Mouse (Mus musculus) layer of hippocampus, postnatal 14 days (tissue): ENCODE data around the gene Slc1a6. TPM values are rescaled to one million over a fixed set of nuclear protein-coding genes. Genes with fewer than 3 reads are reported as not detected.
"Not testable (repeated sequence)": the region's sequence is repeated elsewhere in the genome, so short reads cannot be mapped to it uniquely, and the experiment has no call there.

ENCODE experiments used
- DNase-seq, 2 experiments: peaks; one replicate each; pipeline ENCODE4 v3.0.0; 2021 to 2022; ENCODE audit warnings: low spot score in 2 of 2, mixed read lengths in 1 of 2
- long read RNA-seq, 2 experiments: library from polyadenylated mRNA; stranded (forward); transcript quantifications; one replicate each; pipeline ENCODE4 v2.0.0; 2021
- total RNA-seq, 2 experiments: library from RNA; stranded (reverse); gene quantifications; 2 replicates each; pipeline ENCODE4 v1.2.3; 2021

Slc1a6 gene
- total RNA-seq: 10 to 100 TPM; 13.2 to 15.5 TPM
- long read RNA-seq, experiment 1, partial matches to known transcripts: 2 of 3 reads
- long read RNA-seq, experiment 1, other reads (novel, unspliced or antisense): 0 of 3 reads
- long read RNA-seq, experiment 2, partial matches to known transcripts: 2 of 4 reads
- long read RNA-seq, experiment 2, other reads (novel, unspliced or antisense): 1 of 4 reads

DNA sequence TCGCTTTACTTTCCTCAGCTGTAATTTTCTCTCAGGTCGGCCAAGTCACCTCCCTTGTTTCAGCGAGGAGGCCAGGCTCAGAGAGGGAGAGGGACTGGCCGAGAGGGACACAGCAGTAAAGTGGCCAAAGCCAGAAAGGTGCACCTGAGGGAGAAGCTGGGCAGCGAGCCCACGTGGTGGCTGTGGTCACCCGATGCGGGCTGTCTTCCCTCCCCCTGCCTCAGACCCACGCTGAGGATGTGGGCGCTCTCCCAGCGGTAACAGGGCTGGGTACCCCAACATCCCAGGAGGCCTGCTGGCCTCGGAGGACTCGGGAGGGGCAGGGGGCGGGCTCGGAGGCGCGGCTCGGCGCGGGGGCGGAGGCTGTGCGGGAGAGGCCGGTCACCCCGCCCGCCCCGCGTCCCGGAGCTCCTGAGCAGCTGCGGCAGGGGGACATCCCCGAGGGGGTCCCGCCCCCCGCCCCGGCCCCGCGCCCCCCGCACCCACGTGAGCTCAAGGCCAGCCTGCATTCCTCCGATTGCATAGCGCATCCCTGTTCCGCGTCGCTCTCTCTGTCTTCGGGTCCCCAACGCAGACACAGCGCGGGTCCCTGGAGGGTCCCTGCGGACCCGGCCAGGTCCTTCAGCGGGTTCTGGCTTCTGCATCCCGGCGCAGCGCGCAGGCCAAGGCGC lies at the start of gene Slc1a6:
Gene Slc1a6 (plus strand): TSS at position 516 of the 671 bp plus-strand sequence.
- DNase-seq: no peak

DNA sequence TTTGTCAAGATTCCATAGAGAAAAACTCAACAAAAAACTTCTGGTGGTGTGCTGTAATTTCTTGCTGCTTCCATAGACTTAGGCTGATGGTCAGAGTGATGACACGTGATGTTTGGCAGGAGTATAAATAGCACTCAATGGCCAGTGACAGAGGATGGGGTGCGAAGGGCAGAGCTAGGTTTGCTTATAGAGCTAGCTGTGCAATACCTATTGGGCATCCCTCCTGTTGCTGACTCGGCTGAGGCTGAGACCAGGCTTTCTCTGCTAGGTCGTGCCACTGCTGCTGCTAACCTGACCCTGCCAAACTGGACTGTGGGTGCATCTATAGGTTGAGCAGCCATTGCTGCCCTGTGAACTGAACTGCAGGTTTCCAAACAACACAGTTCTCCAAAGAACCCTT lies 40.5 kb upstream of the Slc1a6 start:
- no peak for DNase-seq

DNA sequence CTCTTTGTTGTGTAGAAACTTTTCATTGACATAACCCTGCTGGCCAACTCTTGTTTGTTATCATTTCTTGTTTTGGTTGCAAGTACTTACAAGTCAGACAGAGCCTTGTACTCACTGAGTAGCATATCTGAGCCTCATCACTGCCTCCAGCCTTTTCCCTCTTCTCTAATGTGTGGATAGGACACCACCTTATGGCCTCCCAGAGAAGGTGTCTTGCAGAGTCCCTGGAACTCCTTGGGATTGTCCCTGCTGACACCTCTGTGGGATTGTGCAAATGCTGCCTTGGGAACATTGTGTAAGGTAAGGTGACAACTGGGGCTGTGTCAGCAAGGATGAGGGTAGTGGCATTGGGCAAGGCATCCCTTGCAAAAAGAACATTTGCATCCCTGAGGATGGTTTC lies 36.6 kb upstream of the Slc1a6 start:
- no peak for DNase-seq

DNA sequence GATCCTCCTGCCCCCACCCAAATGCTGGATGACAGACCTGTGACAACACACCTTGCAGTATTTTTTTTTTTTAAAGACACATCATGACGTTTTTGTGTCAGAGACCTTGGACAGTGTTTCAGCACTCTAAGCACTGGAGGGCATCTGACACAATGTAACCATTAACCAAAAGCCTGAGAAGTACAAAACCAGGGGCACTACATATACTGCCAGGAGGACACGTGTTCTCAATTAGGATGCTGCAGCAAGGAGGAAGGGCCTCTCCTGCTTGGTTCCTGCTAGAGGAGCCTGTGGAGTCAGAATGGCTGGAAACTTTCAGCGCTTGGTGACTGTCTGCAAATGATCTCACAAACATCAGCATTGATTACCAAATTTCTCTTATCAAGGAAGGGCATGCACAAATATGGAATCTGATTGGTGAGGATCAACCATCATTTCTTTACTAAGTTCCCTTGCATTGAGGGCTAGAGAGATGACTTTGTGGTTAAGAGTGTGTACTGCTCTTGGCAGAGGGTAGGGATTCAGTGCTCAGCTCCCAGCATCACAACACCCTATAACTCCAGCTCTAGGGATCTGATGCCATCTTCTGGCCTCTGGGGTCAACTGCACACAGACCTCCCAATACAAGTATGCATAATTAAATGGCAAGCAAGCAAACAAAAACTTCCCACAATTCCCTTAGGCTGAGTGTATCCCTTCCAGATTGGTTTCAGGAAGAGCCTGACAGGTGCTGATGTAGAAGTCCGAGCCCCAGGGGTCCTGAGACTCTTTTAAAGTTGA lies 34.7 kb upstream of the Slc1a6 start:
- DNase-seq: no peak

DNA sequence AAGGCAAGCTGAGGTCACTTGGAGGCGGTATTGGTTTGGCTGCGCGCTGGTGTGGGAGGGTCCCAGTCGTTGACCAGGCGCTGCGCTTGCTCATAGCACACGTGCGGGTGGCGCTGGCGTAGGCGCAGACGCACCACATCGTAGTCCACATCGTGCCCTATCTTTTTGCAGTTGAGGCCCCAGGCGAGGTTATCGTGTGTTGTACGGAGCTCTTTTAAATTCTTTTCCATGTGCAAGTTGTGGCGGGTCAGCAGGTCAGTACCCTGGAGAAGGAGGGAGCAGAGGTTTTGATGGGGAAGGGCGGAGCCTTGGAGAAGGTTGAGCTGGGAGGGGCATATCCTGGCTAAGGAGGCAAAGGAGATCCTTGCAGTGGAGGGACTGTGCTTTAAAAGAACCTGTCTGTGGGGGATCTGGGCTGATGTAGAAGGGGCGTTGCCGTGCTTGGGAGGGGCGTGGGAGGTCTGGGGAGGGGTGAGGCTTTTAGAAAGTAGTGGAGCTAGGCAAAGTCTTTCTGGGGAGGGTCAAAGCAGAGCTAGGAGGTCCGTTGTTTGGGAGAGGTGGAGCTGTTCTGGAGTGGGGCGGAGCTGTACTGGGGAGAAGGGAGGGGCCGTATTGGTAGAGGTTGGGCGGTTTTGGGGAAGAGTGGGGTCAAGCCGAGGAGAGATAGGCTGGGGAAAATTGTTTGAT lies 33.1 kb upstream of the Slc1a6 start:
- DNase-seq: no peak

DNA sequence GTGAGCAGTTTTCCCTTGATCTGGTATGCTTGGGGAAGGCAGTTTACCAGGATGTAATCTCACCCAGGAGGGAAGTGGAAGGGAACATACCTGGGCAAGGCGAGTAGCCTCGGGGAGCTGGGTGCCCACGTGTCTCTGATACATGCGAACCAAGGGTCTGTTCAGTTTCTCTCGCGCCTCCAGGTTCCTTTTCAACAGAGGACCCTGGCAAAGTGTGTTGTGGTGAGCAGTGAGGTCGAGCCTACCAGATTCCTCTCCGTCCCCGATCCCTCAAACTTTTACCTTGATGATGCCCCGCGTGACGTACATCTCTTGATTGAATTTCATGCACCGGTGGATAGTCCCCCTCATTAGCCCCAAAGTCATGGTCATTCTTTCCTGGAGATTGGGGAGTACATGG lies 32.1 kb upstream of the Slc1a6 start:
- DNase-seq: no peak

DNA sequence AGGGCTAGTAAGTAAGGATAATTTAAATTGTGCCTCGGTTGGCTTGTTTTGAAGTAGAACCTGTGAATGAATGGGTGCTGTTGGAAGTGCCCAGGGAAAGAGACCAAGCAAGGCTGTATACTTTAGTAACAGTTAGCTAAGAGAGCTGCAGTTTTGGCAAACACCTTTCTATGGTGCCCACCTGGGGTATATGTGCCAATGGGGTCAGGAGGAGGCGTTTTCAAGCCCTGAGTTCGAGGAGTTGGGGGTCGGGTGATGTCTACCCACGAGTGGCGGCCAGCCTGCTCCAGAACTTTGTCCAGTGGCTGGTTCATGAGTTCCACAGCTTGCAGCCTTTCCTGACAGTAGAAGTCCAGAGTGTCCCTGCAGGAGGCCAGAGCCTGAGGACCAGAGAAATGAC lies 31.4 kb upstream of the Slc1a6 start:
- no peak for DNase-seq

DNA sequence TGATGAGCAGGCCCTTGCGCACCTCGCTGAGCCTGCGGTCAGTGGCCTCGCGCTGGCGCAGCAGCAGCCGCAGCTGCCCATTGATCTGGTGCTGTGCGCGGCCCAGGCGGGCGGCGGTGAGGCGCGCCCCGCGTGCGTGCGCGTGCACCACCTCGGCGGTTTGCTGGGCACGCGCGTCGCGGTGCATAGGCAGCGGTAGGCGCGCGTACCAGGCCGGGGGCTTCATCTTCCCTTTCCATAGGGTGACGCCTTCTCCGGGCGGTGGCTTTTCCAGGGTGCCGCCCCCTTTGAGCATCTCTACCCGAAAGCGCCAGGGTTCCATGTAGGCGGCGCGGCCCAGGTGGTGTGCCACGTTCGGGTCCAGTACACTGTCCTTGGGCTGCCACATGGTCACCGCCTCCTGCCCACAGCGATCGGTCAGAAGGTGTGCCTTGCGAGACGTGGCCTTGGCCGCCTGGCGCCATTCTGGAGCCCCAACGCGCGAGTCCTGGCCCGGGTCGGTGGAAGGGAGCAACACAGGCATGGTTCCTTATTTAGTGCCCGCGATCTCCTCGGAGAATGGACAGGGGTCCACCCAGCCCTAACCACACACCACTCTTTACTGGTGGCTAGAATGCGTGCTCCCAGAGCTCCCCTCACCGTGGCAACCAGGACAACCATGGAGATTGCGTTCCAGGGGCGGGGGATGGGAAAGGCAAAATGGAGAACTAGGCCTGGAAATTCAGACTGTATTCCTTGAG lies 27.7 kb upstream of the Slc1a6 start, which contains the start of gene Ccdc105:
Gene Ccdc105 (minus strand): TSS at position 614 of the 740 bp plus-strand sequence.
- DNase-seq: peak; percentile 74 to 76

DNA sequence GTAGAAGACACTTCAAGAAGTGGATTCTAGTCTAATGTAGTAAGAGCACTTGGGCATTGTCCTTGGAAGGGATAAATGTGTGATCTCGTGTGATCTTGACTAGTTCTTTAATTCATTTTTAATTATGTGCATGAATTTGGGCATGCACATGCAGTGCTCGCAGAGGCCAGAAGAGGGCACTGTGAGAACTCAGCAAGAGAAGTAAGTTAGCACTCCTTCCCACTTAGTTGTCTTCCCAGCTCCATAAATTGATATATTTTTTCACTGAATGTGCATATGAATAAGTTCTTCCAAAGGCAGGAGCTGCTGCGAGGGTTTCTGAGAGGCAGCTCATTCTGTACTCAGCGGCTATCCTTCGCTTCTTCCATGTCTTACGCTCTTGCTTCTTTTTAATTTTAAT lies 24.3 kb upstream of the Slc1a6 start:
- DNase-seq: peak; percentile 83 to 87

DNA sequence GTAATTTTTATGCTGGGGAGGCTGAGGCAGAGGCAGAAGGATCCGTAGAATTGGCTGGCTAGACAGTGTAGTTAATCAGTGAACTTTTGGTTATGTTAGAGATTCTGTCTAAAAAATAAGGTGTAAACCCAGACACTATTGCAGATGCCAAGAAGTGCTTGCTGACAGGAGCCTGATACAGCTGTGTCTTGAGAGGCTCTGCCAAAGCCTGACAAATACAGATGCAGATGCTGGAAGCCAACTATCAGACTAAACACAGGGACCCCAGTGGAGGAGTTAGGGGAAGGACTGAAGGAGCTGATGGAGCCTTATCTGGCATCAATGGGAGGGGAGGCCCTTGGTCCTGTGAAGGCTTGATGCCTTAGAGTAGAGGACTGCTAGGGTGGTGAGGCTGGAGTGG lies 14.7 kb upstream of the Slc1a6 start:
- DNase-seq: no peak

DNA sequence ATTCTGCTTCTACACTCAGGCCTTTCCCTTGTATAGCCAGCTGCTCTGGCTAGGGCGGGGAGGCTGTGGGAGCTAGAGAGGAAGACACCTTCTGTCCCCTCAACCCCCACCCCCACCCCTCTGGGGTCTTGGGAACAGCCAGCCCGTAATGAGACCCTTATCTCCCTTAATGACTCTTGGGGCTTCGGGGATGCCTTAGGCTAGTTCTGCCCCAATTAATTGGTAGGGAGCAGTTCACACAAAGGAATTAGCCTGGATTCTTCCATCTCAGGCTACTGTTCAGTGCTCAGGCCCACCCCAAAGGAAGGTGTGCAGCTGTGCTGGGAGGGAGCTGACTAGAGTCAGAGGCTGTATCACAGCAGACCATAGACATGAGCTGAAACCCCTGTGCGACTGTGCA lies 4.5 kb upstream of the Slc1a6 start:
- no peak for DNase-seq

DNA sequence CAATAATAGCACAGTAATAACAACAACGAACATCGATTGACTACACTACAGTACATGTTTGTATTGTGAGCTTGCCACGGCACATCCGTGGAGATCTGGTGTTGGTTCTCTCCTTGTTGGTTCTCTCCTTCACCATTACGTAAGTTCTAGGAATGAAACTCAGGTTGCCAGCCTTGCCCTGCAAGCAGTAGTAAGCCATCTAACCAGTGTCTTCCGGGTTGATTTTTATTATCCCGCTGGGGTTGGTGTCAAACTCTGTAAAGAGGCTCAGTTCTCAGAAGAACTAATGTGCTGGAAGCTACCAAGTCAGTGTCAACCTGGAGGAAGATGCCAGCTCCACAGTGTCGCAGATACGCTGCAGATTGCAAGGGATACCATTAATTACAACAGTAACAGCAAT lies 769 bp upstream of the Slc1a6 start:
- DNase-seq: no peak

DNA sequence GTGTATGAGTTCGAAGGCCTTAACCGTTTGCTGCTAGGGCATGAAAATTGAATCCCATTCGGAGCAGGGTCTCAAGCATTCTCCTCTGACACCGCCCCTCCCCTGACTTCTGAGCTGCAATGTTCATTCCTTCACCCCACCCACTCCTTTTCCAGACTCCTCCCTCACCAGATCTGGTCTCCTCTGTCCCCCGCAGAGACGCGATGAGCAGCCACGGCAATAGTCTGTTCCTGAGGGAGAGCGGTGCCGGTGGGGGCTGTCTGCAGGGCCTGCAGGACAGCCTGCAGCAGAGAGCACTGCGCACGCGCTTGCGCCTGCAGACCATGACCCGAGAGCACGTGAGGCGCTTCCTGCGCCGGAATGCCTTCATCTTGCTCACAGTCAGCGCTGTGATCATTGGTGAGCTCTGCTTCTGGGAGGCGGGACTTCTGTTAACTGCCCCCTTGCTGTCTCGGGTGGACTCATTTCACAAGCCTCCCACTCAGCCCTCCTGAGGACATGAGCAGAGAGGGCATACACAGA lies 7.3 kb downstream of the Slc1a6 start:
- DNase-seq: peak; percentile 82 to 90

DNA sequence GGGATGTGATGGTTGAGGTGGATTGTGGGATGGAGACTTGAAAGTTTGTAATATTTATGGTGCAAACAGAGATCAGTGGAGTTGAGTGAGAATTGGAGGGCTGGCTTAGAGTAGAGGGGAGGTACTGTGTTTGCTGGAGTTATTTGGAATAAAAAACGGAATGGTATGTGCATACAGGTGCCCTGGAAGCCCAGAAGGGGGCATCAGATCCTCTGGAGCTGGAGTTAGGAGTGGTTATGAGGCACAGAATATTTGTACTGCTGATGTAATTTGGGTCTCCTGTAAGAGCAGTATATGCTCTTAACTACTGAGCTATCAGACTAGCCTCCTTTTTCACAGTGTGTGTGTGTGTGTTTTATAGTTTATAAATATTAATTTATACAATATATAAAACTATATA lies 10.3 kb downstream of the Slc1a6 start:
- no peak for DNase-seq

DNA sequence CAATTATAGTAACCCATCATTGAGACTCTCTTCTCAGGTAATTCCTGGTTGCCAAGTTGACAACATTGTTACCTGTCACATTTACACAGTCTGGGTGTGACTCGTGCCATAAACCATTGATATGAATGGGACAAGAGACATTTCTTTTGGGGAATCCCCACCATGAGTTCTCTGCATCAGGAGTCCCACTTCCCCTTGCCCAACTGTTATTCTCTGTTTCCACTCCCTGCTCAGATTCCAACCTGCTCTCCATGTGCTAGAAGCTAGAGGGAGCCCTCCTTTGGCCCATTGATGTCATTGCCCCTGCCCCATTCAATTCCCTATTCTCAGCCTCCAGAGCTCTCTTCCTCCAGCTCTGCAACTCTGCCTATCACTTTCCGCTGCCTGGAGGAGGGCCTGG lies 21.2 kb downstream of the Slc1a6 start:
- DNase-seq: no peak

DNA sequence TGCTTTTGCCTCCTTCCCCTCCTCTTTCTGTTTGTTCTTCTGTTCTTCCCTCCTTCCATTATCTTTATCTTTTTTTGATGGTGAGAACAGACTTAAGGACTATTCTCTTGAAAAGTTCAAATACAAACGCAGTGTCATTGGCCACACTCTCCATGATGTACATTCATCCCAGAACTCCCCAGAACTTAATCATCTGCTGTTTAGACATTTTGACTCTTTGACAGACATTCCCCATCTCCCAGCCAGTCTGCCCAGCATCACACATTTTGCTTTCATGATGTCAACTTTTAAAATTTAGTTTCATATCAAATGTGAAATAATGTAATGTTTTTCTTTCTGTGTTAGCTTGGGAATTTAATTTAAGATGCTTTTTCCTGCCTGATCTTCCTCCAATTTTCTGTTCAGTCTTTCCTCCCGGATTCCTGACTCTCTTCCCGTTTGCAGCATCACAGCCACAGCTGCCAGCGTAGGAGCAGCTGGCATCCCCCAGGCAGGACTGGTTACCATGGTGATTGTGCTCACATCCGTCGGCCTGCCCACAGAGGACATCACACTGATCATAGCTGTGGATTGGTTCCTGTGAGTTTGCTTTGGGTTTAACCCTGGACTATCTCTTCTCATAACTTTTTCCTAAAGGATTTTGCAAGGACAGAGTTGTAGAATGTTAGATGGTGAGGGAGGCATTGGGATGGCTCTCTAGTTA lies 32.2 kb downstream of the Slc1a6 start:
- DNase-seq: peak; percentile 56 to 81

DNA sequence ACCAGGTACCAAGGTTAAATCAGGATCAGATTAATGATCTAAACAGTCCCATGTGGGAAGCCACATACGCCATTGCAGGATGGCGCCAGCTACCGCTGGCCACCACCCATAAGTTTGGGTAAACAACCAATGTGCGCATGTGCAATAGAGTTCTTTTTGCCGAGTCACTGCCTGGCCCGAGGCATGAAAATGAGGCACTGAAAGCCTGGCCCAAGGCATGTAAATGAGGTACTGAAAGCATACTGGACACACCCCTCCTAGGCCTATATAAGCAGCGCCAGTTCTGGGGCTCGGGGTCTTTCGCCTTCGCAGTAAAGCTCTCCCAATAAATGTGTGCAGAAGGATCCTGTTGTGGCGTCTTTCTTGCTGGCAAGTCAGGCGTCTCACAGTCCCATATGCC lies 60.2 kb downstream of the Slc1a6 start:
- not testable (repeated sequence) for DNase-seq

DNA sequence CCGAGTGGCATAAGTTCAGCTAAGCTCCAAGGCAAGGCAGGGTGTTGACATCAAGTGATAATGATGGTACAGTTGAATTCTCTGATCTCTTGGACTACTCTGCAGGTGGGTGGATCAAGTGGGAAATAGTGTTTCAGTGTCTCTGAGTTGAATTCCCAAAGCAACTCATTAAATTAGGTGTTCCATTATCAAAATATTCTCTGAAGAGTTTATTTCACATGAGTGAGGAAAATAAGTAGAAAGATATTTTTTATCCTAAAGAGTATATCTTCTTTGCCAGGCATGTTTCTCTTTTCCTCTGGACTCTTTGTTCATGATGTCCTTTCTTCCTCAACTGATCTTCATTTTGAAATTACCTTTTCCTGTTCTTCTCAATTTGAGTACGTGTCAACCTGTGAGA lies 71.8 kb downstream of the Slc1a6 start, which contains the start of gene Olfr1356:
Gene Olfr1356 (minus strand): TSS at position 101 of the 400 bp plus-strand sequence.
- DNase-seq: no peak
